Mouse (Mus musculus) heart, adult 2 months (tissue): ENCODE measurements at regions not wholly inside any gene's neighbourhood (a gene's known extent, or its start where the extent isn't known, plus 50 kb on each side); places are given as distances from the start of the nearest gene placed in this dataset.

Experiments used
- DNase-seq, 2 experiments: peaks; one replicate each; pipeline ENCODE4 v3.0.0; 2021
- H3K27ac ChIP-seq: fragments of 200-600 bp; 2 replicates; pipeline ENCODE4 v1.8.1; 2022
- H3K27me3 ChIP-seq: fragments of 200-500 bp; 2 replicates; pipeline ENCODE4 v1.6.1; 2012; ENCODE audit warnings: mild to moderate bottlenecking, low read length, inconsistent platforms, mixed read lengths; ENCODE audit not compliant: control insufficient read depth, insufficient read depth
- H3K36me3 ChIP-seq: fragments of 200-500 bp; 2 replicates; pipeline ENCODE4 v1.6.1; 2012; ENCODE audit warnings: low read length, inconsistent platforms; ENCODE audit not compliant: control insufficient read depth, insufficient read depth
- H3K4me1 ChIP-seq: fragments of 200-500 bp; 2 replicates; pipeline ENCODE4 v1.6.1; 2011; ENCODE audit warnings: low read length; ENCODE audit not compliant: control insufficient read depth, insufficient read depth
- H3K4me3 ChIP-seq: fragments of 200-600 bp; 2 replicates; pipeline ENCODE4 v1.8.1; 2022
- H3K79me2 ChIP-seq: fragments of 200-500 bp; replicated peaks from 2 replicates; pipeline ENCODE4 v1.6.1; 2012; ENCODE audit warnings: mild to moderate bottlenecking, inconsistent platforms, low read length, moderate library complexity, mixed read lengths; ENCODE audit not compliant: control insufficient read depth, insufficient read depth
- H3K9ac ChIP-seq: fragments of 200-500 bp; 2 replicates; pipeline ENCODE4 v1.6.1; 2012; ENCODE audit warnings: low read depth, mild to moderate bottlenecking, control low read depth, inconsistent platforms, low read length, mixed read lengths
- CTCF ChIP-seq: fragments of 200-600 bp; IDR thresholded peaks from 2 replicates; pipeline ENCODE4 v1.8.1; 2022; ENCODE audit warnings: antibody characterized with exemption, mild to moderate bottlenecking, moderate library complexity
- EP300 ChIP-seq: fragments of 200-500 bp; IDR thresholded peaks from 2 replicates; pipeline ENCODE4 v1.6.1; 2011; ENCODE audit warnings: low read depth, low read length, control low read depth; ENCODE audit not compliant: insufficient read depth
- POLR2A ChIP-seq: fragments of 200-500 bp; IDR thresholded peaks from 2 replicates; pipeline ENCODE4 v1.6.1; 2011; ENCODE audit warnings: mild to moderate bottlenecking, low read depth, low read length, control low read depth; ENCODE audit not compliant: insufficient read depth
- WGBS: fragments of 180-500 bp; shearing (Covaris S2); methylation state at CpG from one replicate; pipeline ENCODE4 v1.1.7; 2018; 5-methylcytosine and 5-hydroxymethylcytosine counted together
- intact Hi-C: fragments of 180-260 bp; cut with DNase I; formaldehyde crosslinking; loops from one replicate; pipeline ENCODE4 v1.15.1; 2025

DNA sequence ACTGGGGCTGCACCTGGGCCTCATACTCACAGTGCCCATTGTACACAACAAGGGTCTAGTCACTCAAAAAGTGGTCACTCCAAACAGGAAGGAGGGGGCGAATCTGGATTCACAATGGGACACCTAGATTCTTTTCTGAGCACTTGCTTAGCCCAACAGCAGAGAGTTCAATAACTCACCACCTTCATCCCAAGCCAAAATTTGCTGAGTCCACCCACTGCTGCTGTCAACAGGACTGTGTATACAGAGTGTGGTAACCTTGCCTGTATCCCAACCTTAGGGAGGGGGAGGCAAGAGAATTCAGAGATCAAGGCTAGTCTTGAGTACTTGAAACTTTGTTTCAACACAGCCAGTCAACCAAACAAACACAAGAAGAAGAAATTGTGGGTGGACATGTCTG lies 519.2 kb upstream of the Lrrc6 start:
- H3K36me3 ChIP-seq = no peaks in the 10 kb centered on the region
- WGBS = 88% methylated on average over 1 of the region's 1 CpGs
- no peak overlapping the region for H3K9ac ChIP-seq
- H3K4me3 ChIP-seq = no peak overlapping the region
- H3K27ac ChIP-seq = no peak overlapping the region
- no peaks in the 10 kb centered on the region for H3K27me3 ChIP-seq
- DNase-seq = no peak
- no peaks in the 10 kb centered on the region for H3K79me2 ChIP-seq
- intact Hi-C loops = no loop called here
- no peak for TF ChIP-seq POLR2A
- no peak for TF ChIP-seq EP300
- no peak for TF ChIP-seq CTCF
- H3K4me1 ChIP-seq = peaks cover 2% of the 10 kb centered on the region; the same call in 1 of the 2 replicates

- H3K36me3 ChIP-seq = no peaks in the 10 kb centered on the region
- H3K79me2 ChIP-seq = no peaks in the 10 kb centered on the region
- WGBS = 25% methylated on average over 6 of the region's 6 CpGs
- DNase-seq = peak in 1 of 2 experiments; percentile 30
- H3K27me3 ChIP-seq = no peaks in the 10 kb centered on the region
- no peak overlapping the region for H3K4me3 ChIP-seq
- H3K27ac ChIP-seq = no peak overlapping the region; the same call in 1 of the 2 replicates
- TF ChIP-seq POLR2A (no peak), CTCF (no peak), EP300 (no peak)
- H3K4me1 ChIP-seq = peaks cover 2% of the 10 kb centered on the region; the same call in 1 of the 2 replicates
- intact Hi-C loops = no loop called here
- no peak overlapping the region for H3K9ac ChIP-seq
Measured at GRCm38 (mm10) chr15:67019194-67019661, 518.5 kb upstream of the Lrrc6 start.
